Mouse (Mus musculus): ENCODE data around the gene Exph5. TPM values are rescaled to one million over a fixed set of nuclear protein-coding genes. Genes with fewer than 3 reads are reported as not detected.

Gene Exph5
- total RNA-seq, 2 experiments from 2014 or later, result 1.6 to 3.4 TPM

- DNase-seq (ENCODE audit: low spot score), result no peak
Observed at GRCm38 (mm10) chr9:53356219-53357155, 55.0 kb downstream of the Exph5 start.

- DNase-seq (ENCODE audit: low spot score), result no peak
Observed at GRCm38 (mm10) chr9:53371339-53371738, 69.9 kb downstream of the Exph5 start.

GRCm38 (mm10) chr9:53375907-53376306 is 74.4 kb downstream of the Exph5 start:
- DNase-seq (ENCODE audit: low spot score), result no peak

- no peak for DNase-seq (ENCODE audit: low spot score)
Observed at GRCm38 (mm10) chr9:53376820-53377219, 75.3 kb downstream of the Exph5 start.

GRCm38 (mm10) chr9:53377597-53377996 is 76.1 kb downstream of the Exph5 start:
- DNase-seq (ENCODE audit: low spot score), result no peak

- no peak for DNase-seq (ENCODE audit: low spot score)
Observed at GRCm38 (mm10) chr9:53378171-53378570, 76.7 kb downstream of the Exph5 start.

GRCm38 (mm10) chr9:53380595-53380994 is 79.1 kb downstream of the Exph5 start:
- DNase-seq (ENCODE audit: low spot score), result no peak

GRCm38 (mm10) chr9:53381113-53381615 is 79.7 kb downstream of the Exph5 start:
- no peak for DNase-seq (ENCODE audit: low spot score)

- DNase-seq (ENCODE audit: low spot score), result peak; percentile 63
Observed at GRCm38 (mm10) chr9:53383951-53384866, 82.7 kb downstream of the Exph5 start, which contains the start of gene Kdelc2. Kdelc2 (plus strand) TSS chr9:53384025.

GRCm38 (mm10) chr9:53384873-53385272 is 83.4 kb downstream of the Exph5 start:
- DNase-seq (ENCODE audit: low spot score), result no peak

GRCm38 (mm10) chr9:53387431-53387830 is 86.0 kb downstream of the Exph5 start:
- no peak for DNase-seq (ENCODE audit: low spot score)

GRCm38 (mm10) chr9:53389109-53389508 is 87.6 kb downstream of the Exph5 start:
- peak; percentile 13 for DNase-seq (ENCODE audit: low spot score)

- DNase-seq (ENCODE audit: low spot score), result no peak
Observed at GRCm38 (mm10) chr9:53390136-53390535, 88.7 kb downstream of the Exph5 start.

GRCm38 (mm10) chr9:53397685-53398387 is 96.4 kb downstream of the Exph5 start:
- DNase-seq (ENCODE audit: low spot score), result no peak

GRCm38 (mm10) chr9:53398388-53398700 is 96.9 kb downstream of the Exph5 start:
- DNase-seq (ENCODE audit: low spot score), result peak; percentile 68

GRCm38 (mm10) chr9:53399537-53399936 is 98.1 kb downstream of the Exph5 start:
- DNase-seq (ENCODE audit: low spot score), result no peak

GRCm38 (mm10) chr9:53400696-53401095 is 99.2 kb downstream of the Exph5 start:
- no peak for DNase-seq (ENCODE audit: low spot score)

- no peak for DNase-seq (ENCODE audit: low spot score)
Observed at GRCm38 (mm10) chr9:53401146-53401545, 99.7 kb downstream of the Exph5 start.

- DNase-seq (ENCODE audit: low spot score), result peak; percentile 11
Observed at GRCm38 (mm10) chr9:53402291-53402711, 100.8 kb downstream of the Exph5 start, which contains the start of gene 4930550C14Rik. 4930550C14Rik (plus strand) TSS chr9:53402325.

GRCm38 (mm10) chr9:53402991-53403390 is 101.5 kb downstream of the Exph5 start:
- no peak for DNase-seq (ENCODE audit: low spot score)
